Mouse (Mus musculus) inflammation-experienced regulatory T-cells, adult 6 months (primary cell): ENCODE data around the gene Fus. TPM values are rescaled to one million over a fixed set of nuclear protein-coding genes. Genes with fewer than 3 reads are reported as not detected.

Experiments
- ATAC-seq: one replicate; pipeline ENCODE4 v1.8.0; 2017
- polyA plus RNA-seq, 3 experiments: library from polyadenylated mRNA; unstranded; fragments of 100-300 nt; shearing (Covaris generic); gene quantifications; one replicate each; pipeline ENCODE4 v1.2.1; 2017

Fus gene
- polyA plus RNA-seq, 3 experiments from 2014 or later: 42.5 to 56.3 (median 52.6) TPM

- no peak for ATAC-seq
Measured at GRCm38 (mm10) chr7:127946470-127947023, 20.7 kb upstream of the Fus start, which contains the start of gene Prss36. TSS of gene Prss36 (minus strand) at chr7:127946725.

- no peak for ATAC-seq
Measured at GRCm38 (mm10) chr7:127952864-127953581, 14.2 kb upstream of the Fus start.

- no peak for ATAC-seq
Measured at GRCm38 (mm10) chr7:127959364-127959763, 7.9 kb upstream of the Fus start.

- no peak for ATAC-seq
Measured at GRCm38 (mm10) chr7:127966371-127966918, 812 bp upstream of the Fus start.

GRCm38 (mm10) chr7:127967922-127968828 lies 918 bp downstream of the Fus start:
- peak; percentile 61 for ATAC-seq

- ATAC-seq: no peak
Measured at GRCm38 (mm10) chr7:127974413-127974930, 7.2 kb downstream of the Fus start.

- ATAC-seq: no peak
Measured at GRCm38 (mm10) chr7:127978856-127979255, 11.6 kb downstream of the Fus start.

- ATAC-seq: no peak
Measured at GRCm38 (mm10) chr7:127980606-127981005, 13.3 kb downstream of the Fus start.

GRCm38 (mm10) chr7:127988904-127989303 lies 21.6 kb downstream of the Fus start:
- ATAC-seq: no peak

GRCm38 (mm10) chr7:127991643-127992487 lies 24.6 kb downstream of the Fus start:
- ATAC-seq: no peak

GRCm38 (mm10) chr7:127992488-127993340 lies 25.5 kb downstream of the Fus start:
- no peak for ATAC-seq

- ATAC-seq: peak; percentile 93
Measured at GRCm38 (mm10) chr7:127993341-127993977, 26.2 kb downstream of the Fus start, which contains the start of gene Pycard. TSS of gene Pycard (minus strand) at chr7:127993867.

- no peak for ATAC-seq
Measured at GRCm38 (mm10) chr7:127999436-127999835, 32.2 kb downstream of the Fus start.

GRCm38 (mm10) chr7:128000068-128000950 lies 33.1 kb downstream of the Fus start:
- ATAC-seq: no peak

- ATAC-seq: no peak
Measured at GRCm38 (mm10) chr7:128003098-128003497, 35.8 kb downstream of the Fus start.

- ATAC-seq: no peak
Measured at GRCm38 (mm10) chr7:128003688-128004087, 36.4 kb downstream of the Fus start, which contains the start of gene Trim72. TSS of gene Trim72 (plus strand) at chr7:128003949.

- no peak for ATAC-seq
Measured at GRCm38 (mm10) chr7:128004150-128004486, 36.9 kb downstream of the Fus start.

GRCm38 (mm10) chr7:128004487-128005362 lies 37.5 kb downstream of the Fus start:
- ATAC-seq: no peak
